Mouse (Mus musculus) liver, embryonic 15.5 days (tissue): ENCODE data around the gene Ankdd1a. TPM values are rescaled to one million over a fixed set of nuclear protein-coding genes. Genes with fewer than 3 reads are reported as not detected.

ENCODE experiments used
- ATAC-seq: fragments of 200-750 bp; cut with Nextera tagmentation; 2 replicates; pipeline ENCODE4 v1.8.0; 2017; ENCODE audit warnings: moderate number of reproducible peaks, mild to moderate bottlenecking, moderate library complexity; ENCODE audit not compliant: insufficient read depth
- H3K27ac ChIP-seq: fragments of 300-500 bp; sonication (generic); replicated peaks from 2 replicates; pipeline ENCODE4 v1.5.1; 2015; ENCODE audit warnings: mild to moderate bottlenecking, inconsistent platforms
- H3K27me3 ChIP-seq: fragments of 300-500 bp; sonication (generic); 2 replicates; pipeline ENCODE4 v1.6.1; 2015; ENCODE audit warnings: mild to moderate bottlenecking, inconsistent platforms
- H3K36me3 ChIP-seq: fragments of 300-500 bp; sonication (generic); replicated peaks from 2 replicates; pipeline ENCODE4 v1.6.1; 2015; ENCODE audit warnings: moderate library complexity, mild to moderate bottlenecking, inconsistent platforms
- H3K4me1 ChIP-seq: fragments of 300-500 bp; sonication (generic); replicated peaks from 2 replicates; pipeline ENCODE4 v1.6.1; 2015; ENCODE audit warnings: inconsistent platforms
- H3K4me2 ChIP-seq: fragments of 300-500 bp; sonication (generic); 2 replicates; pipeline ENCODE4 v1.6.1; 2015; ENCODE audit warnings: moderate library complexity, mild to moderate bottlenecking, inconsistent platforms
- H3K4me3 ChIP-seq: fragments of 300-500 bp; sonication (generic); replicated peaks from 2 replicates; pipeline ENCODE4 v1.5.1; 2015; ENCODE audit warnings: mild to moderate bottlenecking, inconsistent platforms
- H3K9ac ChIP-seq: fragments of 300-500 bp; sonication (generic); 2 replicates; pipeline ENCODE4 v1.6.1; 2015; ENCODE audit warnings: moderate library complexity, mild to moderate bottlenecking, inconsistent platforms
- H3K9me3 ChIP-seq: fragments of 300-500 bp; sonication (generic); replicated peaks from 2 replicates; pipeline ENCODE4 v1.6.1; 2016; ENCODE audit warnings: inconsistent platforms
- WGBS: fragments of 180-500 bp; shearing (Covaris S2); methylation state at CpG from one replicate; pipeline ENCODE4 v1.1.7; 2015; ENCODE audit warnings: mixed read lengths; ENCODE audit not compliant: insufficient replicate concordance; 5-methylcytosine and 5-hydroxymethylcytosine counted together
- polyA plus RNA-seq: library from polyadenylated mRNA; unstranded; fragments of >200 nt; fragmentation: Nextera tagmentation; extraction: Ambion mirVana; gene quantifications from 2 replicates; pipeline ENCODE4 v1.2.1, GENCODE M21; 2015

The Ankdd1a gene
- polyA plus RNA-seq, 1 experiment from 2014 or later: not detected

GRCm38 (mm10) chr9:65545635-65546412 lies 25.8 kb upstream of the Ankdd1a start:
- Histone ChIP-seq H3K4me1 (peaks cover 80% of the 10 kb centered on the region), H3K9ac (no peak overlapping the region), H3K9me3 (no peaks in the 10 kb centered on the region), H3K36me3 (no peaks in the 10 kb centered on the region), H3K4me2 (peak overlapping the region; percentile 5; the same call in 1 of the 2 replicates), H3K27me3 (no peaks in the 10 kb centered on the region), H3K4me3 (no peak overlapping the region), H3K27ac (peak overlapping the region; percentile 73)
- WGBS: 69% methylated on average over 10 of the region's 10 CpGs
- ATAC-seq: no peak

GRCm38 (mm10) chr9:65542111-65542524 lies 22.1 kb upstream of the Ankdd1a start:
- peak; percentile 22 for ATAC-seq
- no peaks in the 10 kb centered on the region for H3K27me3 ChIP-seq
- no peak overlapping the region for H3K9ac ChIP-seq
- WGBS: 17% methylated on average over 7 of the region's 7 CpGs
- peaks cover 57% of the 10 kb centered on the region for H3K4me1 ChIP-seq
- H3K27ac ChIP-seq: peak overlapping the region; percentile 82
- peak overlapping the region; percentile 21; the same call in 1 of the 2 replicates for H3K4me2 ChIP-seq
- no peak overlapping the region for H3K4me3 ChIP-seq
- H3K9me3 ChIP-seq: no peaks in the 10 kb centered on the region
- no peaks in the 10 kb centered on the region for H3K36me3 ChIP-seq

- H3K27me3 ChIP-seq: no peaks in the 10 kb centered on the region
- H3K36me3 ChIP-seq: no peaks in the 10 kb centered on the region
- WGBS: 27% methylated on average over 13 of the region's 13 CpGs
- peak overlapping the region; percentile 21; the same call in 1 of the 2 replicates for H3K4me2 ChIP-seq
- peaks cover 54% of the 10 kb centered on the region for H3K4me1 ChIP-seq
- H3K27ac ChIP-seq: peak overlapping the region; percentile 82
- ATAC-seq: peak; percentile 61
- H3K9me3 ChIP-seq: no peaks in the 10 kb centered on the region
- H3K9ac ChIP-seq: no peak overlapping the region
- H3K4me3 ChIP-seq: no peak overlapping the region
Measured at GRCm38 (mm10) chr9:65541126-65542068, 21.4 kb upstream of the Ankdd1a start.

GRCm38 (mm10) chr9:65539697-65540096 lies 19.7 kb upstream of the Ankdd1a start:
- H3K9me3 ChIP-seq: no peaks in the 10 kb centered on the region
- no peak for ATAC-seq
- H3K4me3 ChIP-seq: no peak overlapping the region
- no peak overlapping the region for H3K9ac ChIP-seq
- 63% methylated on average over 9 of the region's 9 CpGs for WGBS
- no peak overlapping the region for H3K4me2 ChIP-seq
- H3K27me3 ChIP-seq: no peaks in the 10 kb centered on the region
- H3K27ac ChIP-seq: no peak overlapping the region
- no peaks in the 10 kb centered on the region for H3K36me3 ChIP-seq
- H3K4me1 ChIP-seq: peaks cover 50% of the 10 kb centered on the region

GRCm38 (mm10) chr9:65537901-65538630 lies 18.1 kb upstream of the Ankdd1a start:
- Histone ChIP-seq H3K9me3 (no peaks in the 10 kb centered on the region), H3K4me1 (peaks cover 62% of the 10 kb centered on the region), H3K27me3 (no peaks in the 10 kb centered on the region), H3K36me3 (no peaks in the 10 kb centered on the region), H3K4me3 (no peak overlapping the region), H3K4me2 (no peak overlapping the region), H3K27ac (0 out of 2 replicates have a peak overlapping the region, but pooled peaks have one; percentile 7), H3K9ac (no peak overlapping the region)
- WGBS: 75% methylated on average over 8 of the region's 8 CpGs
- no peak for ATAC-seq

GRCm38 (mm10) chr9:65536491-65536890 lies 16.5 kb upstream of the Ankdd1a start:
- H3K4me1 ChIP-seq: peaks cover 50% of the 10 kb centered on the region

GRCm38 (mm10) chr9:65535789-65536469 lies 15.9 kb upstream of the Ankdd1a start:
- 48% methylated on average over 11 of the region's 11 CpGs for WGBS
- Histone ChIP-seq H3K9ac (no peak overlapping the region), H3K27me3 (no peaks in the 10 kb centered on the region), H3K36me3 (no peaks in the 10 kb centered on the region), H3K4me3 (no peak overlapping the region), H3K27ac (peak overlapping the region; percentile 53; the same call in 1 of the 2 replicates), H3K4me1 (peaks cover 44% of the 10 kb centered on the region), H3K4me2 (no peak overlapping the region), H3K9me3 (no peaks in the 10 kb centered on the region)
- ATAC-seq: no peak

More at GRCm38 (mm10) chr9:65536491-65536890, 16.5 kb upstream of the Ankdd1a start:
- no peaks in the 10 kb centered on the region for H3K36me3 ChIP-seq
- 61% methylated on average over 4 of the region's 4 CpGs for WGBS
- no peaks in the 10 kb centered on the region for H3K9me3 ChIP-seq
- no peak for ATAC-seq
- H3K27ac ChIP-seq: peak overlapping the region; percentile 35; the same call in 1 of the 2 replicates
- H3K9ac ChIP-seq: no peak overlapping the region
- no peaks in the 10 kb centered on the region for H3K27me3 ChIP-seq
- H3K4me3 ChIP-seq: no peak overlapping the region
- no peak overlapping the region for H3K4me2 ChIP-seq

- 22% methylated on average over 3 of the region's 3 CpGs for WGBS
- no peak overlapping the region for H3K4me3 ChIP-seq
- no peak overlapping the region for H3K4me2 ChIP-seq
- H3K27me3 ChIP-seq: no peaks in the 10 kb centered on the region
- ATAC-seq: no peak
- H3K9me3 ChIP-seq: no peaks in the 10 kb centered on the region
- peaks cover 47% of the 10 kb centered on the region for H3K4me1 ChIP-seq
- no peak overlapping the region for H3K9ac ChIP-seq
- H3K36me3 ChIP-seq: no peaks in the 10 kb centered on the region
- peak overlapping the region; percentile 7; the same call in 1 of the 2 replicates for H3K27ac ChIP-seq
Measured at GRCm38 (mm10) chr9:65535191-65535722, 15.3 kb upstream of the Ankdd1a start.

- Histone ChIP-seq H3K27ac (peak overlapping the region; percentile 26; the same call in 1 of the 2 replicates), H3K4me2 (no peak overlapping the region), H3K9me3 (no peaks in the 10 kb centered on the region), H3K27me3 (no peaks in the 10 kb centered on the region), H3K4me3 (no peak overlapping the region), H3K4me1 (peaks cover 58% of the 10 kb centered on the region), H3K36me3 (no peaks in the 10 kb centered on the region), H3K9ac (no peak overlapping the region)
- WGBS: 78% methylated on average over 3 of the region's 3 CpGs
- ATAC-seq: no peak
Measured at GRCm38 (mm10) chr9:65534111-65534510, 14.1 kb upstream of the Ankdd1a start.

GRCm38 (mm10) chr9:65532986-65533385 lies 13.0 kb upstream of the Ankdd1a start:
- Histone ChIP-seq H3K27me3 (no peaks in the 10 kb centered on the region), H3K4me3 (no peak overlapping the region), H3K27ac (peak overlapping the region; percentile 68), H3K9ac (no peak overlapping the region), H3K9me3 (no peaks in the 10 kb centered on the region), H3K36me3 (no peaks in the 10 kb centered on the region), H3K4me1 (peaks cover 63% of the 10 kb centered on the region), H3K4me2 (no peak overlapping the region)
- 47% methylated on average over 8 of the region's 8 CpGs for WGBS
- no peak for ATAC-seq
